Mouse (Mus musculus) pancreas, adult 10 weeks (tissue): ENCODE data around the gene Wfdc5. TPM values are rescaled to one million over a fixed set of nuclear protein-coding genes. Genes with fewer than 3 reads are reported as not detected.

ENCODE experiments used
- polyA plus RNA-seq: library from polyadenylated mRNA; stranded (reverse); fragments of 350-450 nt; fragmentation: Illumina TruSeq; extraction: RNeasy Lipid Tissue Mini Kit (QIAGEN cat#74804); gene quantifications from one replicate; pipeline ENCODE4 v1.2.3, GENCODE M21; 2015; ENCODE audit warnings: low read depth, low replicate concordance; ENCODE audit not compliant: insufficient read depth

The Wfdc5 gene
- polyA plus RNA-seq = not detected

GRCm38 (mm10) chr2:164182692-164183255, at the start of gene Wfdc5:
Gene Wfdc5, minus strand, starts transcription at chr2:164182742.

GRCm38 (mm10) chr2:164221522-164221921, 39.0 kb upstream of the Wfdc5 start, which contains the start of gene Wfdc15b:
Gene Wfdc15b, minus strand, starts transcription at chr2:164221660.

GRCm38 (mm10) chr2:164199626-164200327, 17.2 kb upstream of the Wfdc5 start, which contains the start of gene Wfdc15a:
Gene Wfdc15a, minus strand, starts transcription at chr2:164200130.

DNA sequence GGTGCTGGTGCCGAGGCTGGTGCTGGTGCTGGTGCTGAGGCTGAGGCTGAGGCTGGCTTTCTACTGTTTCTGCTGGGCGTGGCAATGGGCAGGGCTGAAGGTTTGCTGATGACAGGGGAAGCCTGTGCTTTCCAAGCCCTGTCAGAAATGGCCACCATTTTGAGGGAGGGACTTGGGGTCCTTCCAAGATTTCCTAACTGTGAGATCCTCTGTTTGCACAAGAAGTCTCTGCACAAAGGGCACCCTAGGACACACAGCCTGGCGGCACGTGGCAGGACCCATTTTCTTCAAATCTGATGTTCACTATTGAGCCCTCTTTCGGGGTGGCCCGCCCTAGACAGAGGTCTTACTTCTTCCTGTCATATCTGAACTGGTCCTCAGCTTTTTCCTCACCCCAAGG, 8.0 kb upstream of the Wfdc5 start, which contains the start of gene Wfdc12:
TSS of gene Wfdc12 (minus strand) at position 33 of the 400 bp plus-strand sequence.

GRCm38 (mm10) chr2:164170902-164171301, 11.6 kb downstream of the Wfdc5 start, which contains the start of gene Kcns1:
Gene Kcns1, minus strand, starts transcription at chr2:164171113.

Other genes with a start within 250 kb of the Wfdc5 start
- 27.7 TPM for gene Ywhab, start 187.8 kb downstream of the Wfdc5 start, polyA plus RNA-seq
- gene Pabpc1l, start 157.3 kb downstream of the Wfdc5 start, polyA plus RNA-seq = 1.3 TPM
- 4.8 TPM for gene Stk4, start 112.4 kb downstream of the Wfdc5 start, polyA plus RNA-seq
- gene Tomm34, start 111.6 kb downstream of the Wfdc5 start, polyA plus RNA-seq = 11.5 TPM
- not detected for gene Kcns1, start 11.6 kb downstream of the Wfdc5 start, polyA plus RNA-seq
- not detected for gene Wfdc12, start 7.9 kb upstream of the Wfdc5 start, polyA plus RNA-seq
- gene Wfdc15a, start 17.4 kb upstream of the Wfdc5 start, polyA plus RNA-seq = not detected
- gene Wfdc15b, start 38.9 kb upstream of the Wfdc5 start, polyA plus RNA-seq = 6.6 TPM
- not detected for gene Svs2, start 55.7 kb upstream of the Wfdc5 start, polyA plus RNA-seq
- gene Svs3b, start 73.9 kb upstream of the Wfdc5 start, polyA plus RNA-seq = not detected
- not detected for gene Svs4, start 95.7 kb upstream of the Wfdc5 start, polyA plus RNA-seq
- gene Svs3a, start 106.5 kb upstream of the Wfdc5 start, polyA plus RNA-seq = not detected
- gene Svs6, start 134.0 kb upstream of the Wfdc5 start, polyA plus RNA-seq = not detected
- gene Svs5, start 150.0 kb upstream of the Wfdc5 start, polyA plus RNA-seq = not detected
- 146 TPM for gene Slpi, start 206.4 kb upstream of the Wfdc5 start, polyA plus RNA-seq
- gene Rbpjl, start 220.4 kb upstream of the Wfdc5 start, polyA plus RNA-seq = 571 TPM
- gene Matn4, start 222.4 kb upstream of the Wfdc5 start, polyA plus RNA-seq = 9.7 TPM